Mouse (Mus musculus) heart, postnatal 10 days (tissue): ENCODE measurements at regions not wholly inside any gene's neighbourhood (a gene's known extent, or its start where the extent isn't known, plus 50 kb on each side); places are given as distances from the start of the nearest gene placed in this dataset.

Experiments used
- DNase-seq, 2 experiments: peaks; one replicate each; pipeline ENCODE4 v3.0.0; 2021
- intact Hi-C: fragments of 180-260 bp; cut with DNase I; formaldehyde crosslinking; loops from one replicate; pipeline ENCODE4 v1.15.1; 2025

DNA sequence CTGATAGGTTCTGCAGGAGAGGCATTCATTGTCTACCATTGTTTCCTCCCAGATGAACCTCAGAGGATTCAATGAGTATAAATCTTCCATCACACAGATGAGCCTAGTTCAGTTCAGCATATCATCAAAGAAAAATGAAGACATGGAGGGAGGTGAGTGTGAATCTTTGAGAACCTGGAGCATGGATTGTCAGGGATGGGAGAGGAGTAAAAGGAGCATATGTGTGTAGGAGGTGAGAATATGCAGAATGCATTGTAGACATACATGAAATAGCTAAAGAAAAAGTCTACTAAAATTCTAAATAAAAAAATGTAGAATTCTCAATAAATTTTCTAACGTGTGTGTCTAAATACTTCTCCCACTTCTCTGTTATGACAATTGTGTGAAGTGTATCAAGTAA, 284.8 kb upstream of the Kif2b start:
- intact Hi-C loops: no loop called here
- no peak for DNase-seq

DNA sequence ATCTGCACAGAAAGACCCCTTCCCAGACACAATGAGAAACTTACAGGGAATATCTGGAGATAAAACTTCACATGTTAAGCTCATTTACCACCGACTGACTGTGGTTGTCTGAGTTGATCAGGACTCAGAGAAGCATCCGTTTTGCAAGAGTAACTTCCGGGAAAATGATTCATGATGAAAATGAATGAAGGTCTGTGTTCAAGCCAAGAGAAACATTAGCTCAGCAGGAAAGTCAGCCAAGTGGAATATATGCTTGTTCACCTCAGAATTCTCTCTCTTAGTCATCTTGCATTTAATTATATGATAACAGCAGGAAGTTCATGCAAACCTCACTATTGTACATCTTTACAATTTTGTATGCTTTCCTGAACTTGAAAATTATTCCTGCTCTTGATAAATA, 279.1 kb upstream of the Kif2b start:
- intact Hi-C loops: no loop called here

DNA sequence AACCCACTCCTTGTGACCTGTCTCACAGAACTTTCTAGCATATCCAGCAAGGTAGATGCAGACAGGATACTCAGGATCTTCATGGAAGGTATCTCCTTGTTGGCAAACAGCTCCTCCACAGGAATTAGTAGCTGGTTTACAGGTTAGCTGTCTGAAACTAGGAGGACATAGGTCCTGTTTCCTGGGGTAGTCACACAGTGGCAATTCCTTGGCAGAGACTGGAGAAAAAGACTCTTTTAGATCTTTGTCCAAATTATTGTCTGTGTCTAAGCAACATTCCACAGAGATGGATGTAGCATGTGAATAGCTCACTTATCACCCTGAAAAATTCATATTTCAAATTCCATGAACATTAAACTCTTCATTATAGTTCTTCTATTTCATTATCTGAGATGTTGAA, 253.8 kb upstream of the Kif2b start:
- intact Hi-C loops: no loop called here
- DNase-seq: no peak

More for the DNA sequence above, 279.1 kb upstream of the Kif2b start:
- DNase-seq: peak; percentile 0 to 1

DNA sequence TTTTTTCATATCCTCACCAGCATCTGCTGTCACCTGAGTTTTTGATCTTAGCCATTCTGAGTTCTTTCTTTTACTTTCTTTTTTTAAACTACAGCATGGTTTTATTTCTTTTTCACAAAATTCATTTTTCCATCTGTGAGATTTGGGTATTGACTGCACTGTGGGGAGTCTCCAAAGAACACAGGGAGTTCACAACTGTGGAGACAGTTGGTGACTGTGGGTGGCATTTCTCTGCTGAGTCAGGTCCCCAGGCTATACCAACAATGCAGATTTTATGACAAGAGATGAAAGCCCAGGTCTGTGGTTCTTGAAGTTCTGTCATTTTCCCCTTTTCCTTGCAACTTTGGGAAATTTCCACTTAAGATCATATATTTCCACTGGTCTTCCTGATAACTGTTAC, 243.5 kb upstream of the Kif2b start:
- intact Hi-C loops: no loop called here

More for the DNA sequence above, 243.5 kb upstream of the Kif2b start:
- DNase-seq: no peak
